Mouse (Mus musculus) kidney, adult 11 months (tissue): Measurements from ENCODE around the gene Pyroxd1.
"Not testable (repeated sequence)": the region's sequence is repeated elsewhere in the genome, so short reads cannot be mapped to it uniquely, and the experiment has no call there.

Experiments used
- DNase-seq: peaks from one replicate; pipeline ENCODE4 v3.0.0; 2022

Gene Pyroxd1

DNA sequence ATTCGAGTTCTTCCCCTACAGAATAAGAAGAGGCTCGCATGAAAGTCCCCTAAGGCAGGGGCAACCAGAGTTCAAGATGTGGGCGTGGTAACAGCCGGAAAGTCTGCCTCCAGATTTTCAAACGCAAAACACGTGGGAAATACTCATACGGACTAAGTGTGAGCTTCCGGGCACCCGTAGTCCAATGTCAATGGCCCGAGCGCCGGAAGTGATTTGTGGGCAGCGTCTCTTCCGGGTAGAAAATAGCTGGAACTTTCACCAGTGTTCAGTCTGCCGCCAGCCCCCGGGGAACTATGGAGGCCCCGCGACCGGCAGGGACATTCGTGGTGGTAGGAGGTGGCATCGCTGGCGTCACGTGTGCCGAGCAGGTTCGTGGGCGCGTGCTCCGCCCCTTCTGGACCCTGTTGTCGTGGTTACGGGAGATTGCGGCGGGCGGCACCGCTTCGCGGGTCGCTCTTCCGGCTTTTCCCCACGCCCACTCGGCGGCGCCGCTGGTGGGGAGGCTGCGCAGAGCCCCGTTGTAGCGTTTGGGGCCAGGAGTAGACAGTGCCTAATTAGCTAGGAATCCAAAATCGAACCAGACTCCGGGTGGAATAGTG lies at the start of gene Pyroxd1:
Gene Pyroxd1 (plus strand): TSS at position 215 of the 599 bp plus-strand sequence.
- peak; percentile 83 for DNase-seq

DNA sequence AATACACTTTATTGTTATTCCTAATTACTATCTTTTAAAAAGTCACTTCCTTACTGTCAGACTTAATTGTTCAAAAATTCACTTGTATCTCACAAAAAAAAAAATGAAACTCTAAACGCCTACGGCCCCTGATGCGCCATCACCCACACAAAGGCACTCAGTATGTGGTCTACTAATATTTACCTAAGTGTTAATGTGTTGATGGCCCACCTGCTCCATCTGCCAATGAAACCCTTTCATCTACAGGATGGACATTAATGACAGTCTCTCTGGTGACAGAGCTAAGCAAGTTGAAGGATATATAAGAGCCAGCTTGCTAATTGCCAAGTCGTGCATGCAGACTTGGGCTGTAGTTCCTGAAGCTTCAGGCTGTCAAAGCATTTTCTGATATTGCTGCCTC lies 47.4 kb upstream of the Pyroxd1 start, which contains the start of gene Iapp:
Gene Iapp (plus strand): TSS at position 326 of the 400 bp plus-strand sequence.
- no peak for DNase-seq

DNA sequence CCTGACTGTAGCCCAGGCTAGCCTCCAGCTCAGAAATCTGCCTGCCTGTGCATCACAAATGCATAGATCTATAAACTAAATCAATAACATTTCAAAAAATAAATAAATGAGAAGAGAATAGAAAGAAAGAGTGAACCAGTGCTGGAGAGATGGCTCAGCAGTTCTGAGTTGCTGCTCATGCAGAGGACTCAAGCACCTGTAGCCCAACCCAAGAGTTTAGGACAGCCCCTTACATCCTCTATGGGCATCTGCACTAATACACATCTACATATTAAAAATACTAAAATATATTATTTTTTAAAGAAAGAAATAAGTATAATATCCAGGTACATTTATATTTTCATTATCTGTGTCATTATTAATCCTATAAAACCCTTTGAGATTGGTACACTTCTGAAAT lies 40.4 kb upstream of the Pyroxd1 start:
- no peak for DNase-seq

DNA sequence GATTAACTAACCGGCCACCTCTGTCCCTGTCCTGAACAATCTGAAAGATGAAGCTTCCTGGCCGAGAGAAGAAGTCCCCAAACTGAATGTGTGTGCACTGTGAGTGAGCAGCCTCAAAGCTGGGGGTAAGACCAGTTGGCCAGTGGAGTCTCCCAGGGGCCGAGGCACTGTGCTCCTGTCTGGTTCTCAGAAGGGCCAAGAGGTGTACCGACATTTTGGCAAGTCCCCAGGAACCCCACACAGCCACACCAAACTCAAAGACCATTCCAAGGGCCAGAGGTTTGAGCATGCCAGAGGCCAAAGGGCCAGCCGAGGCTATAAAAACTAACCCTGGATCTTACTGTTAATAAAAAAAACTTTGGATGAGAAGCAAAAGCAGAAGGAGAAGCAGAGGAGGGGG lies 31.2 kb upstream of the Pyroxd1 start:
- no peak for DNase-seq

DNA sequence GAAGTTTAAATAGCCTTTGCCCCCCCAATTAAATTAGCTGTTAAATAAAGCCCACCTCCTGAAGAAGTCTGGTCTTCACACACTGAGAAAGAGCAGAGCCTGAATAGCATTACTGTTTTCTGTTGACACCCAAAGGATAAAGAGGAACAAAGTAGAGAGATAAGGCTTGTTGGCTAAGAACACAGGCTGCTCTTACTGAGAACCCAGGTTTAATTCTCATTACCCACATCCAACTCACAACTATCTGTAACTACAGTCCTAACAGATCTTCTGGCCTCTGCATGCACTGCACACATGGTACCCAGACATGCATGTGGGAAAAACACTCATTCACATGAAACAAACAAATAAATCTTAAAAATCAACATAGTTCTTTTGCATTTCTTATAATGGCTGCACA lies 28.3 kb upstream of the Pyroxd1 start:
- DNase-seq, result no peak

DNA sequence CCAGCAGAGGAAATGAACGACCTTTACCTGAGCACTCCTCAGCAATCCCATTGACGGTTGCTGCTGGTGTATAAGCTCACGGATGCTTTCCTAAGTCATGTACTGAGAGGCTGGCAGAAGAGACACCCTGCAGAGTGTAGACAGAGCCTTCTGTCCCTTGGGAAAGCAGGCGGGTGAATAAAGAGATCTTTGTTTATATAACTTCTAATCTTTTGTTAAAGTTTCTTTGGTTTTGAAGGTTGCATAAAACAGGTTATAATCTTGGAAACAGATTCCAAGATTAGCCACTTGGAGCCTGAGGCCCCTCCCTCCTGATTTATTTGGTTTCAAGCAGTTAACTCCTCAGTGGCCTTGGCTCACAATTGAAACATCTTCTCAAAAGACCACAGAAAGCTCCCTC lies 22.6 kb upstream of the Pyroxd1 start, which contains the start of gene Slco1a5:
Gene Slco1a5 (minus strand): TSS at position 101 of the 400 bp plus-strand sequence.
- DNase-seq, result no peak

DNA sequence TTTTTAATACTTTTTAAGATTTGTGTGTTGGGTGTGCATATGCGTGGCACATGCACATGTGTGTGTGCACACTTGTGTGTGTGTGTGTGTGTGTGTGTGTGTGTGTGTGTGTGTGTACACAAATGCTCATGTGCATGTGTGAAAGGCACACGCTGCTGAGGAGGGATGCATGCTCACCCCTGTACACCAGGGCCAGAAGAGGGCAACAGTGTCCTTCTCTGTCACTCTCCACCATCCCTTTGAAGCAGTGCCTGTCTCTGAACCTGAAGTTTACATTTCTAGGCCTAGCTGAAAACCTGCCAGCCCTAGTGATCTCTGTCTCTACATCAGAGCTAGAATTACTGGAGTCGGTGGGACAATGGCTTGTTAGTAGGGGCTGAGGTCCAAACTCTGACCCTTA lies 18.9 kb upstream of the Pyroxd1 start:
- no peak for DNase-seq

DNA sequence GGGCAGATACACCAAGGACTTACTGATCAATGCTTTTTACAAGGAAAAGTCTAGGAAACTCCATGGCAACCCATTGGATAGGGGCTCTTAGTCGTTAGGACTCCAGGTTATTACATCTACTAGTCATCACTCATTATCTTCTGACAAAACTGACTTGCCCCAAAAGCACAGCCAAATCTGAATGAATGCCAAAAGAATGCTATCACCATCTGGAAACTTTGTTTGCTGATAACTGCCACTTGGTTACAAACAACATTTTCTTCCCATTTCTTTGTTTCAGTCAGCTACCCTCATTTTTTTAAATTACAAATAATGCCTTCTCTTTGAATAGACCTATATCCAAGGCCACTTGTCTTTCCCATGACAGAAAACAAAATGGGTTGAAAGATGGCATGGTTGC lies 16.3 kb upstream of the Pyroxd1 start:
- DNase-seq, result no peak

DNA sequence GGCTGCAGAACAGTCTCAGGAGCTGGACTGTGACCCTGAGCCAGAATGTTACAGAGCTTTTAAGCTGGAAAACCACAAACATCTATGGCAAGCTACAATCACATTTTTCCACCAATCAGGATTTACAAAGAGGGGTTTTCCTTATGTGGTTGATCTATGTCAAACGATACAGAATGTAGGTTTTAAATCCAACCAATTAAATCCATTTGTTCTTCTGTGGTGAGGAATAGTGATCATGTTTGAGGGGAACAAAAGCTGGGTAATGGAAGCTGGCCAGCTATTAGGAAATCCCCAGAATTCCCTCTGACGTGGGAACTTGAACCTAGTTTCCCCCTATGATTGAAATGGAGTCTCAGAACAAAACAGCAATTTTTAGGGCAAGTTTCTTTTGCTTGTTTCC lies 6.5 kb upstream of the Pyroxd1 start:
- DNase-seq, result no peak

DNA sequence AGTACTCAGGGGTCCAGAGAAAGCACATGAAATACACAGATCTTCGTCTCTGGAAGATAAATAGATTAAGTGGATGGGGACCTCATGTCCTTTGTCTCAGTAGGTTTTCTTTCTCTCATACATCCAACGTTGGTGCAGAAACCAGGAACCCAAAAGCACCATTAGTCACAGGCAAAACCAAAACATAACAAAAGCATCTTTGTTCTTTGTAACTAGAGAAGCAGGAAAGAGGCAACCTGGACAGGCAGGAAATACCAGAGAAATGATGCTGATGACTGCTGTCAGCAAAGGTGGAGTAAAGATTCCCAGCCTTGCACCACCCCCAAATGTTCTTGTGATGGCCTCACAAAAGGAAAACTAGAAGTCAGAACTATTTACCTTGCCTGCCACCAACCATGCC lies 5.9 kb upstream of the Pyroxd1 start:
- DNase-seq, result no peak

DNA sequence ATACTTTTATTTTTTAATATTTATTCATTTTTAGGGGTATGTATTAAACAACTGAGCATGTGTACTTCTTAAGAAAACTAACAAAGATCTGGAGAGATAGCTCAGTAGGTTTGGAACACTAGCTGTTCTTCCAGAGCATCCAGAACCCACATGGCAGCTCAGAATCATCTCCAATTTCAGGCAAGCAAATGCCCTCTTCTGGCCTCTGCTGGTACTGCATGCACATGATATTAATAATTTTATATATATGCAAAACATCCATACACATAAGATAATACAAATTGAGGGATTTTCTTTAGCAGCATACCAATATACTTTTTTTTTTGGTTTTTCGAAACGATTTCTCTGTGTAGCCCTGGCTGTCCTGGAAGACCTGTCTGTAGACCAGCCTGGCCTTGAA lies 1.9 kb upstream of the Pyroxd1 start:
- DNase-seq, result no peak

DNA sequence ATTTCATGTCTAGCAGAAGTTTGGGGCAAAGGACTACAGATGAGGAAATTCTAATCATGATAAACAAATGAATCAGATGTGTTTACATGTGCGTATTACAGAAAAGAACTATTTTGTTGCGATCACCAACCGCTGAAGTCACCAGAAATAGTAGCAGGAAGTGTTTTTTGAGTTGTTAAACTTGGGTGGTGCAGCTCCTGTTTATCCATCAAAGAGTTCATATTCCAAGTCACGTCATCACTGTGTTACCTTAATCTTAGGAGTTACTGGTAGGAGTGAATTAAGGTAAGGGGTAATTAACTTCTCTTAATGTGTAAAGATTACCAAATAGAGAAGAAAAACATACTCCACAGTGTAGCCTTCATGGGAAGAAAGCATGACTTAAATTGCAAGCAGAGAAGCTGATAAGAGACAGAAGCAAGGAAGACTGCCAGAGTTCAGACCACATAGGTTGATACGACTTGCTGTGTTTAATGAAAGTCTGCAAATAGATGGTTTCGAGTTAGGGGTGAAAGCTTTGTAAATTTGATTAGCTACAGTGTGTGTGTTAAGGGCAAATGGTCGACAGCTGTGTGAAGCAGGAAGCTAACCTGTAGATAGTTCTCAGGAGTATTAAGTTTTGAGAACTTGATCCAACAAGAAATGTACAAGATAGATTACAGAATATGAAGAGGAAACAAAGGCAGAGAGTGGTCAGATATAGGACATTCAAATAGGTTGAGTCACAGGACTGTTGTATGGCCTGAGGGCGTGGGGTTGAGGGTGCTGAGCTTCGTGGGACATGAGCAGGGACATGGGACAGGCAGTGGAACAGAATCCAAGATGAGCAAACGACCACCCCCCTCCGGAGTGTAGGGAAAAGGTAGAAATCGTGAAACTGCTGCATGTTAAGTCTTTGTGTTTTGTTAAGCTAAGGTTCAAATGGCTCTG lies 992 bp downstream of the Pyroxd1 start:
- no peak for DNase-seq

DNA sequence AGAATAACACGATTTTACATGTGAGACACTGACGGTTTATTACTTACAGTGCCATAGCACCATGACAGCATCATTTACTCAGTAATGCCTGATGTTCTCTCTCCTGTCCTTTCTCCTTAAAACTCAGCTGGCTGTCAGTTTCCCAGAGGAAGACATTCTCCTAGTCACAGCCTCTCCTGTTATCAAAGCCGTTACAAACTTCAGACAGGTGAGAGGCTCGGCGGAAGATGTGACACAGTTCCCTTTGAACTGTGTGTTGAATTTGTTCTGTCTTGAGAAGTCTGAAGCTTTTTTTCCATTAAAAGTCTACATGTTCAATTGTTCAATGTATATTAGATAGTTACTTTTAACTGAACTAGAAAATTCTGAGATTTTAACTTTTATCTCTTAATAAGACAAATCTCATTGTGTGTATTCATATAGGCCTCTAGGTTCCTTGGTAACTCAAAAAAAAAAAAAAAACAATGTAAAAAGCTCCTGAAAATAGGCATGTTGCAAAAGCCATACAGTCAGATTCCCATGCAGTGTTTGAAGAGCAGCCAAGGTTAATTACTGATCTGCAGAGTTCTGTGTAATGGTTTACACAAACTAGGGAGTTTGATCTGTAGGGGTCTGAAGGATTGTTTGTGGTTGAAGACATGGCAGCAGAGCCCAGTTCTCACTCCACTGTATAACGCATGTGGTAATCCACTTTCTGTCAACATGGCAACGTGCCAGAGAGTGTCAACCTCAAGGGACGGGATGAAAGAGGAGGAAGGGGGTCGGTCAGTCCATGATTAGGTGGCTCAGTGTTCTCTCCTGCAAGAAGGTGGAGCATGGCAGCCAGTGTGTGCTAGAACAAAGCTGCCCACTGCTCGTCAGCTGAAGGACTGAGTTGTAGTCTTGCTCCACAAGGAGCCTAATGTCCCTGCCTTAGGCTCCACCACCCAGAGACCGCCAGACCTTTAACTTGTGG lies 2.3 kb downstream of the Pyroxd1 start:
- no peak for DNase-seq

DNA sequence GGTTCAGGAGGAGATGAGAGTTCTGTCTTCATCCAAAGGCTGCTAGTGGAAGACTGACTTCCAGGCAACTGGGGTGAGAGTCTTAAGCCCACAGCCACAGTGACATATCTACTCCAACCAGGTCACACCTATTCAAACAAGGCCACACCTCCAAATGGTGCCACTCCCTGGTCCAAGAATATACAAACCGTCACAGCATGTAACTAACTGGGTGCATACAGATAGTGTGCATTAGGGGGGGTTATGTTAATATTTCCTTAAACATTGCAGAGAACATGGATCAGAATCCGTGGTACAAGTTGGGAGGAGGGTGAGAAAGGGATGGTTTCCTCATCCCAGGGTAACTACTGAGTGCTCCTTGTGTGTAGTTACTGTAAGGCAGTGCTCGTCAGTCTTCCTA lies 6.6 kb downstream of the Pyroxd1 start:
- DNase-seq, result not testable (repeated sequence)

DNA sequence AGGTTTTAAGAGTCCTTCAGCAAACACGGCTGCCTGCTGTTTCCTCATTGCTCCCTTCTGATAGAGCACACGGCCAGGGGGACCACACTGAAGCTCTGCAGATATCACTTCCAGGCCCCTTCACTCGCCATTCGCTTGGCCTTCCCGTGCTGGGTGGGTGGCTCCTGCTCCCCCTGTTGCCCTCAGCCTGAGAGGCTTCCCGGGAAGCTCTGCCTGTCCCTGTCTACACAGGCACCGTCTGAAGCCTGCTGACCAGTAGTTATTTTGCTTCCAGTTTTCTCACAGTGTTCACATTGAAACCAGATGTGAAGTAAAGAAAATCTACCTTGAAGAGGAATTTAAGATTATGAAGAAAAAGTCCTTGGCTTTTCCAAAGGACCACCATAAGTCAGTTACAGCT lies 11.7 kb downstream of the Pyroxd1 start:
- no peak for DNase-seq

DNA sequence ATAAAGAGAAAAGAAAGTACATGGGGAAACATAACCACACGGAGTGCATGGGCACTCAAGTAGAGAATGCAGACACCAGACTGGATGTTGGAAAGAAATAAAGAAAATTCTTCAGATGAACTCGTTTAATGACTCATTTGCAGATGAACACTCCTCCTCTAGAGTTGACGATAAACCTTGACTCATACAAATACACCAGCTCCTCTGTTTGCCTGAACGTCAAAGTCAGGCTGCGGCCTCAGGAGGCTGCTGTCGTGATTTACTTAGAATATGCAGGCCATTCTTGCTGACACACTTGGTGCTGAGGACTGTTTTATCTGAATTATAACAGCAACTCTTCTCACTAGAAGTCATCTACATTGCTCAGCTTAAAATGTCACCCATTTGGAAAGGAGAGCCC lies 16.6 kb downstream of the Pyroxd1 start:
- no peak for DNase-seq

DNA sequence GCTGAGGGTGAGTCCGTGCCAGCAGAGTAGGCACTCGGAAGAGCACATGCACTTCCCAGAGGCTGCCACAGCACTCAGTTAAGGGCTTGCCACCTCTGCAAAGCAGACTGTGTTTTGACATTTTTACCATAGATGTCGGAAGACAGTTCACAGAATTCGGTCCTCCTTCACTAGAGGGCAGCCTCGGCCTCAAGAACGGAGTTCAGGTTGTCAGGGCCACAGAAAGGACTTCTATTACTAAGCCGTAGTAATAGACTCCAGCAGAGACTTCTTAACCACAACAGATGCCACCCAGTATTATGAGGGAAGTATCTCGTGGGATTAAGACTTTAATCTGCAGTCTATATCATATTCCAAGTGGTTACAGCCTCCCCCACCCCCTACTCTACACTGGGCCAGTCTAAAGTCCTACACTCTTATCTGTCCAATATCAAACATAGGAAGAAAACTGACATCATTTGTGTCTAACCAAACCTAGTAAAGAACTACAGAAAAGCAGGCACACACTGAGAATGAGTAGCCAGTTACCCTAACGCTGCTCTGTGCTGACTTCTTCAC lies 17.6 kb downstream of the Pyroxd1 start:
- no peak for DNase-seq

DNA sequence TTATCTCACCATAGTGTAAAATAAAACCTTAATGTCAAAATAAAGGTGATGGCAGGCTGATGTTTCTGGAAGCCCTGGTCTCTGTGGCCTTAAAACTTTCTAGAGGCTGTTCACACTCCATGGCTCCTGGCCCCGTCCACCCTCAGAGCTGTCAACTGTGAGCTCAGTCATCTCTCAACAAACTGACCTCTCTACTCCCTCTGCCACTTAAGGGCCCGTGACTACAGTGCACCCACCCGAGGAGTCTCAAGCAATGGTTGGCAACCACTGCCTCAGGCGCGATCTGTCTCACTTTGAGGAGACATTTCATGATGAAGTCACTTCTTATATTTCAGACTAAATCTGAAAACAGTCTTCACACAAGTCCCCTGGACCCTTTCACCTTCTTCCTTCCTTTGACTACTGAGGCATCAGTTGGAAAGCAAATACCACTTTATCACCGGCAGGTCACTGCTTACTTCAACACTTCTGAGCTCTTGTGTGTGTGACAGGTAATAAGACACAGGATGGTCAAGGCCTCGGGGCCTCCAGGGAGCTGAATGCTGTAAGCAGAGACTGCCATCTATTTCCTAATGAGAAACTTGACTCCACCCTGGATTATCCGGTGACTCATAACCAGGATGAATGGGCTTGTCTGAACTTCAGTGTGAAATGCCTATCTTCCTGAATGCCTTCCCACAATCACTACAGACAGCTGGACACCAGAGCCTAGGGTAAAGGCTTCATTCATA lies 20.5 kb downstream of the Pyroxd1 start:
- DNase-seq, result no peak

DNA sequence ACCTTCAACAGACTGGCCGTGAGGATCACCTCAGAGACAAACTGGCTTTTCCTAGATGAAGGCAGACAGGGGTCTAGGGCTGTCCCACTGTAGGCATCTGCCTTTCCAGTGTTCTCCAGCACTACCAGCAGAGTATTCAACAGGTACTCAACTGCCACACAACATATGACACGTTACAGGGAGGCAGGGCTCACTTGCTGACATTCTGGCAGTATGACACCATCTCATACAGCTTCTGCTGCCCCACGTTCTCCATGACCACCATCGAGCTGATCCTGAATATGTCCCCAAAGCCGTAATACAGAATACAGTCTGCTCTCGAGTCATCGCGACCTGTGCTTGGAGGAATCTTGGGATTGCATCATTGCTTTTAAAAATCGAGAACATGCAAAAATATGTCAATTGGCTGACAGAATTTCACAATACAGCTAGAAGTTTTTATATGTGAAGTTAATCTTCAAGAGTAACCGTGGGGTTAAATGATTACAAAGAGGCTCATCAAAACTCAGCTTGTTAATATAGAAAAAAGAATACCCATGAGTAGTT lies 21.1 kb downstream of the Pyroxd1 start:
- DNase-seq, result no peak

DNA sequence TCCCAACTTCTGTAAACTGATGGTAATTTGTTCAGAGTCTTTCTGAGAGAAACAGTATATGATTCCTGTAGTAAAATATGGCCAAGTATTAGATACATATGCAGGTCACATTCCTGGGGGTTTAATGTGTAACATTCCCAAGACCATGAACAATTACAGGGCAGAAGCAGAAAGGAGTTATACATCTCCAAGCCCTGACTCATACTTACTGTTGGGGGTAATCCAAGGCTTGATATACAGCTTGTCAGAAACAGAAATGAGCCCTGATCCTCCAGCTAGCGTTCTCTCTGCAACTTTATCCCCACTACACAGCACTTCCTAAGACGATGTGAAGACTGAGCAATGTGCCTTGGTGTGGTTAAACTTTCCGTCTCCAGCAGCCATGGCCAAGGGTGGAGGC lies 22.1 kb downstream of the Pyroxd1 start:
- DNase-seq, result no peak

DNA sequence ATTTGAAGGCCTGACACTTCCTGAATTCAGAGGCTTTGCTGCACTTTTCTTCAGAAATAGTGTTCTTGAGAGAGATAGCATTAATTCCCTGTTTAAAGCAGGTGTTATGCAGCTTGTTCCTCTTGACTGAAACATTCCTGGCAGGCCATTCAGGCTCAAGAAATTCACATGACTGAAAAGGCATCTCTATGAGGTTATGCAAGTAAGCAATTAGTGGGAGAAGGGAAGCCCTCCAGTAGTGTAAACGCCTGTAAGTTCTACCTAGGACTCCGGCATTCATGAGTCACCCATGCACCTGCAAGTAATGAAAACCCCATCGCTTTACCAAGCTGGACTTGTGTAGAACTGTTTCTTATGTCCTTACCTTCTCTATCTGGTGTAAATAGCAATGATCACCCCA lies 24.1 kb downstream of the Pyroxd1 start:
- no peak for DNase-seq

DNA sequence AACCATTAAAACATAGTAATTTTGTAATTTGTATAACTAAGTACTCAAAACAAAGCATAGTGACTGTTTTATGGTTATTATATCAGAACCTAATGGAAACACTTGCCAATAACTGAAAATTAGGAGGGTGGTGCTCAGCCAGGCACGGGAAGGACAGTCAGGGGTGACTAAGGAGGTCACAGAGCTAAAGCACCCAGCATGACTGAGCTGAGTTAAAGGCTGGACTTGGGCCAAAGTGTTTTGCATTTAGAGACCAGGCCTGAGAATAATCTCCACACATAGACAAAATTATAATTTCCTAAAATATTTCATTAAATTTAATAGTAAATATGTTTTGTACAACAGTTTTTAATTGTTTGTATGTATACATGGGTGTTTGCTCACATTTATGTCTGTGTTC lies 31.6 kb downstream of the Pyroxd1 start:
- DNase-seq, result no peak
